Mouse (Mus musculus): ENCODE results near the gene Pml. TPM values are rescaled to one million over a fixed set of nuclear protein-coding genes. Genes with fewer than 3 reads are reported as not detected.

The Pml gene
- polyA plus RNA-seq, 1 experiment from 2014 or later = 18.9 TPM

DNA sequence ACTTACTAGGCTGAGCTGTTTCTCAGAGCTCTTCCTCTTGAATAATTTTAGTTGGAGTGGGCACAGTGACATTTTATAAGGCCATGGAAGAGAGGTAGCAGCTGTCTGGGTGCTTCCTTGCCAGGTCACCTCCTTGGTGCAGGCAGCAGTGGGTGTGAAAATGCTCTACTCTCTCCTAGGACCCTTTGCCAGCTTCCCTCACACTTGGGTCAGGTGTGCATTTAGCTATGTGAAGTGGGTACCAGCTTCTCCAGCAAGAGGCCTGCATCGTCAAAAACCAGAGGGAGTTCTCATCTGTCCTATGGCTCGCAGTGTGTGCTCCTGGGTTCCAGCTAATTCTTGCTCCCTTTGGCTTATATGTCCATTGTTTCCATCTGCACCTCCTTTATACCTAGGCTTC lies 70.2 kb downstream of the Pml start:
- Histone ChIP-seq H3K9me3 (replicated peaks) (no peaks in the 10 kb centered on the region), H3K36me3 (no peaks in the 10 kb centered on the region), H3K27ac (no peak overlapping the region), H3K9ac (no peak overlapping the region), H3K27me3 (no peaks in the 10 kb centered on the region), H3K4me1 (replicated peaks) (no peaks in the 10 kb centered on the region), H3K4me2 (no peak overlapping the region), H3K4me3 (replicated peaks) (no peak overlapping the region)
- DNase-seq = no peak
- 73% methylated on average over 2 of the region's 2 CpGs for WGBS (ENCODE audit: insufficient replicate concordance)
- no peak for ATAC-seq (ENCODE audit: low read depth)

- no peak for ATAC-seq (ENCODE audit: low read depth)
- no peak overlapping the region for H3K4me3 ChIP-seq (replicated peaks)
- no peaks in the 10 kb centered on the region for H3K36me3 ChIP-seq
- no peak overlapping the region for H3K27ac ChIP-seq
- no peaks in the 10 kb centered on the region for H3K4me1 ChIP-seq (replicated peaks)
- no peak overlapping the region for H3K9ac ChIP-seq
- H3K27me3 ChIP-seq = no peaks in the 10 kb centered on the region
- 48% methylated on average over 4 of the region's 4 CpGs for WGBS (ENCODE audit: insufficient replicate concordance)
- H3K9me3 ChIP-seq (replicated peaks) = no peaks in the 10 kb centered on the region
- no peak overlapping the region for H3K4me2 ChIP-seq
- no peak for DNase-seq
These were observed 72.4 kb downstream of the Pml start for GRCm38 (mm10) chr9:58177165-58177564.

GRCm38 (mm10) chr9:58175745-58176487 lies 73.7 kb downstream of the Pml start:
- Histone ChIP-seq H3K36me3 (no peaks in the 10 kb centered on the region), H3K27me3 (no peaks in the 10 kb centered on the region), H3K9me3 (replicated peaks) (no peaks in the 10 kb centered on the region), H3K4me3 (replicated peaks) (no peak overlapping the region), H3K27ac (no peak overlapping the region), H3K4me2 (no peak overlapping the region), H3K9ac (no peak overlapping the region), H3K4me1 (replicated peaks) (no peaks in the 10 kb centered on the region)
- ATAC-seq (ENCODE audit: low read depth) (no peak), DNase-seq (no peak)
- WGBS (ENCODE audit: insufficient replicate concordance) = 53% methylated on average over 5 of the region's 5 CpGs

DNA sequence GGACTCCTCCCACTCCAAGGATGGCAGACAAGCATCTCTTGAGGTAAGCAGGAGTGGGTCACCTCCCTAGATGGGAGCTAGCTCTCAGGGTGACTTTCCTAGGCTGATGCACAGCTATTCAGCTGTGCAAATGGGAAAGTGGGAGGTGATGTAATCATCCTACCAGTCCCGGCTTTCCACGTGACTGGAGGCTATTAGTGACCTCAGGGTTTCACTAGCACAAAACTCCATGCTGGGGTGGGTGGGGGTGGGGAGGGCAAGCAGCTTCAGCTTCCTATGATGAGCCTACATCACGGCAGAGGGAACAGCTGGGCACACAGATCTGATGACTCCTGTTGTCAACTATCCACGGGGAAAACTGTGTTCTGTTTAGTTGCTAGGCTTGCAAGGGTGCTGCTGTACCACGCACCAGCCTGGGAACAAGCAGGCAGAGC lies 74.8 kb downstream of the Pml start:
- H3K9me3 ChIP-seq (replicated peaks) = no peaks in the 10 kb centered on the region
- no peaks in the 10 kb centered on the region for H3K36me3 ChIP-seq
- 45% methylated on average over 5 of the region's 5 CpGs for WGBS (ENCODE audit: insufficient replicate concordance)
- no peak overlapping the region for H3K9ac ChIP-seq
- DNase-seq (no peak), ATAC-seq (ENCODE audit: low read depth) (no peak)
- no peak overlapping the region for H3K4me2 ChIP-seq
- H3K27ac ChIP-seq = no peak overlapping the region
- H3K4me3 ChIP-seq (replicated peaks) = no peak overlapping the region
- no peaks in the 10 kb centered on the region for H3K27me3 ChIP-seq
- H3K4me1 ChIP-seq (replicated peaks) = no peaks in the 10 kb centered on the region

DNA sequence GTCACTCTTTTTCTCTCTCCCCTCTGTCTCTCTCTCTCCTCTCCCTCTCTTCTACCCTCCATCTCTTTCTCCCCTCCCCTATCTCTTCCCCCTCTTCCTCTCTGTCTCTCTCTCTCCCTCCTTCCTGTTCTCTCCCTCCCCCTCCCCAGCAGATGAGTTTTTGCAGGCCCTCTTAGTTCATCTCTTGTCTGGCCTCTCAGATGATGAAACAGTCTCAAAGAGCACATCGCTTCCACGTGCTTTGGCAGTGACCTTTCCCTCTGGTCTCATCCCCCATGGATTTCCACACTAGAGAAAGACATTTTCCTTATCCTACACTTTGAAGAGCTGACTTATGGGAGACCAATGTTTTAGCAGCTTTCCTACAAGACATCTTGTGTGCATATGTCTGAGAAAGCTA lies 76.7 kb downstream of the Pml start:
- Histone ChIP-seq H3K4me2 (no peak overlapping the region), H3K36me3 (no peaks in the 10 kb centered on the region), H3K27me3 (no peaks in the 10 kb centered on the region), H3K4me3 (replicated peaks) (no peak overlapping the region), H3K27ac (no peak overlapping the region), H3K9ac (no peak overlapping the region), H3K4me1 (replicated peaks) (no peaks in the 10 kb centered on the region), H3K9me3 (replicated peaks) (no peaks in the 10 kb centered on the region)
- 59% methylated on average over 2 of the region's 2 CpGs for WGBS (ENCODE audit: insufficient replicate concordance)
- DNase-seq (no peak), ATAC-seq (ENCODE audit: low read depth) (no peak)

DNA sequence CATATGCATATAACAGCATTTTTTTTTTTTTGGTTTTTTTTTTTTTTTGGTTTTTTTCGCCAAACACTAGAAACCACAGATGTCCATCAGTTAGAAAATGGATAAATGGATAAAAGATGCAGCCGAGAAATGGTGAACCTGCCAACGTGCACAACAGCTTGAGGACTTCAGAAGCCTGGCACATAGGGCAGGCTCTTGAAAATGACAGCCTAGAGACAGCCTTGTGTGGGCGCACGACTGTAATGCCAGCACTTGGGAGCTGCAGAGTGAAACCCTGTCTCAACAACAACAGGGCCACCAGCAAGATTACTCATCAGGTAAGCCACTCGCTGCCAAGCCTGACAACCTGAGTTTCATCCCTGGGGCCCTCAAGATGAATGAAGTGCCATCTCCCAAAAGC lies 80.2 kb downstream of the Pml start:
- Histone ChIP-seq H3K36me3 (no peaks in the 10 kb centered on the region), H3K4me3 (replicated peaks) (no peak overlapping the region), H3K27ac (no peak overlapping the region), H3K4me1 (replicated peaks) (no peaks in the 10 kb centered on the region), H3K27me3 (no peaks in the 10 kb centered on the region), H3K9ac (no peak overlapping the region), H3K9me3 (replicated peaks) (no peaks in the 10 kb centered on the region), H3K4me2 (no peak overlapping the region)
- ATAC-seq (ENCODE audit: low read depth) (no peak), DNase-seq (no peak)
- 65% methylated on average over 6 of the region's 6 CpGs for WGBS (ENCODE audit: insufficient replicate concordance)

DNA sequence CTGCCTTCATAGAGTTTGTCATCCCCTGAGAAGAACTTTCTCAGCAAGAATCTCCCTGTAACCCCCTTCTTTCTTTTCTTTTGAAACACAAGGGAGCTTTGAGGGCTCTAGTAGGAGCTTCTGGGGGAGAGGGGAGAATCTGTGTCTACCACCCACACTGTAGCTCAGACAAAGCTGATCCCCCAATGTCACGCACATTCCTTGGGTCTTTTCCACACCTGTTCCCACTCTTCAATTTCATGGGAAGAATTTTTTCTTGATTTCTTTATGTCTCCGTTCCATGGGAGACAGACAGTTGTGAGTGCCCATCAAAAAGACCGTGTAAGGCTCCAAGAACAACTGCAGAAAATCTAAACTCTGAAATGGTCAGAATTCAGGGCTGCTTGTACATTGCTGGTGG lies 80.7 kb downstream of the Pml start:
- H3K36me3 ChIP-seq = no peaks in the 10 kb centered on the region
- no peak for DNase-seq
- H3K4me1 ChIP-seq (replicated peaks) = no peaks in the 10 kb centered on the region
- H3K4me2 ChIP-seq = no peak overlapping the region
- H3K9me3 ChIP-seq (replicated peaks) = no peaks in the 10 kb centered on the region
- ATAC-seq (ENCODE audit: low read depth) = no peak
- no peaks in the 10 kb centered on the region for H3K27me3 ChIP-seq
- no peak overlapping the region for H3K4me3 ChIP-seq (replicated peaks)
- no peak overlapping the region for H3K27ac ChIP-seq
- 56% methylated on average over 3 of the region's 3 CpGs for WGBS (ENCODE audit: insufficient replicate concordance)
- H3K9ac ChIP-seq = no peak overlapping the region

Small RNA genes lying within 50 kb of the gene (microRNA-seq; reads per million reads assigned to microRNA genes)
- gene Mir6385 = not detected

Other genes with a start within 250 kb of the Pml start
- 0.41 and 0.46 TPM in 2 replicates for gene Cyp11a1, start 243.4 kb downstream of the Pml start, polyA plus RNA-seq (2015; fragmentation: Nextera tagmentation; extraction: Ambion mirVana)
- 0.05 and 0.35 TPM in 2 replicates for gene Stra6, start 186.0 kb downstream of the Pml start, polyA plus RNA-seq (2015; fragmentation: Nextera tagmentation; extraction: Ambion mirVana)
- not detected in 2 replicates for gene Ccdc33, start 131.0 kb downstream of the Pml start, polyA plus RNA-seq (2015; fragmentation: Nextera tagmentation; extraction: Ambion mirVana)
- gene Islr, start 45.5 kb downstream of the Pml start, polyA plus RNA-seq (2015; fragmentation: Nextera tagmentation; extraction: Ambion mirVana) = 3.8 and 4.2 TPM in 2 replicates
- gene Islr2, start 45.5 kb downstream of the Pml start, polyA plus RNA-seq (2015; fragmentation: Nextera tagmentation; extraction: Ambion mirVana) = 0.03 TPM in 1 of 2 replicates, not detected in the other
- gene Stoml1, start 3.4 kb upstream of the Pml start, polyA plus RNA-seq (2015; fragmentation: Nextera tagmentation; extraction: Ambion mirVana) = 5.2 and 5.5 TPM in 2 replicates
- 2.1 and 2.5 TPM in 2 replicates for gene Loxl1, start 63.4 kb upstream of the Pml start, polyA plus RNA-seq (2015; fragmentation: Nextera tagmentation; extraction: Ambion mirVana)
- gene Tbc1d21, start 120.7 kb upstream of the Pml start, polyA plus RNA-seq (2015; fragmentation: Nextera tagmentation; extraction: Ambion mirVana) = not detected in 2 replicates
- 0.10 TPM in 1 of 2 replicates, not detected in the other for gene Insyn1, start 238.8 kb upstream of the Pml start, polyA plus RNA-seq (2015; fragmentation: Nextera tagmentation; extraction: Ambion mirVana)